Mouse (Mus musculus): ENCODE data around the gene Arhgef3.
A peak's percentile ranks its signal among the peaks of the same experiment; 100 is the strongest.

The Arhgef3 gene

DNA sequence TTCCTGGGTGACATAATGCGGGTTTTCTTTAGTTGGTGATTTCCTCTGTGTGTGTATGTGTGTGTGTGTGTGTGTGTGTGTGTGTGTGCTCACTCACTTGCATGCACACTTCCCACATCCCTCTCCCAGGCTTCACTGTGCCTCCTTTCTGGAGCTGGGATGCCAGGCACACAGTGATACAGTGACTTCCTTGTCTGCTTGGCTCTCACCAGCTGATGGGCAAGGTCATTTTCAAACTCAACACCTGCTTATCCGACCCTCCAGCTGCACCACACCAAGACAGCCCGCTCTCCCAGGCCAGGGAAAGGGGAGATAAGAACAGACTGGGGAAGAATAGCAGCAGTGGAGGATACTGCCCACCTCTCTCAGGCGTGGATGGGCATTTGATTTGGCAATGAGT lies 52.5 kb downstream of the Arhgef3 start:
- no peak for DNase-seq

DNA sequence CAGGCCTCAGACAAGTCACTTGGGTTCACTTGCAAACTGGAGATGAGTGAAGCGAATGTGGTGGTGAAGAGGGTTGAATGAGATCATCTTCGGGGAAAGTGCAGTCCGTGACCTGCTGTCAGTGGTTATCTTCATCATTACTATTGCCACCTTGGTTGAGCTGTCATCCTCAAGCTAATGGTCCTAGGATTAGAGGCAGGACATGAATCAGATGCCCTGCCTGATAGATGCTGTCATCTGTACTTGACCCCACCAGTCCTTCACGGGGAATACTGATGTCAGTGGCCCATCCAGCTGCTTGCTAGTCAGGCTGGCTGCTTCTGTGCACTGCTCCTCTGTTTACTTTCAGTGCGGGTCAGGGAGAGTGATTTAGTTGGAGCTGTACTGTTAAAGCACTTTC lies 53.7 kb downstream of the Arhgef3 start:
- no peak for DNase-seq

DNA sequence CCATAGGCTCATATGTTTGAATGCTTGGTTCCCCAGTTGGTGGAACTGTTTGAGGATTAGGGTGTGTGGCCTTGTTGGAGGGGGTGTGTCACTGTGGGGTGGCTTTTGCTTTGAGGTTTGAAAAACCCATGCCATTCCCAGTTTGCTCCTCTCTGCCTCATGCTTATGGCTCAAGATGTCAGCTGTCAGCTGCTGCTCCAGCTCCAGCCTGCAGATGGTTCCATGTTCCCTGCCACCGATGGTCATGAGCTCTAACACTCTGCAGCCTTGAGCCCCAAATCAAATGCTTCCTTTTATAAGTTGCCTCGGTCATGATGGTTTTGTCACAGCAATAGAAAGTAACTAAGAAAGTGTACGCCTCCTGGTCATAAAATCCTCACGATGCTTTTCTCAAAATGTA lies 54.6 kb downstream of the Arhgef3 start:
- DNase-seq: no peak

GRCm38 (mm10) chr14:27170421-27170820 lies 55.7 kb downstream of the Arhgef3 start:
- DNase-seq: no peak

GRCm38 (mm10) chr14:27171175-27171830 lies 56.6 kb downstream of the Arhgef3 start:
- peak in 1 of 2 experiments; percentile 72 for DNase-seq

DNA sequence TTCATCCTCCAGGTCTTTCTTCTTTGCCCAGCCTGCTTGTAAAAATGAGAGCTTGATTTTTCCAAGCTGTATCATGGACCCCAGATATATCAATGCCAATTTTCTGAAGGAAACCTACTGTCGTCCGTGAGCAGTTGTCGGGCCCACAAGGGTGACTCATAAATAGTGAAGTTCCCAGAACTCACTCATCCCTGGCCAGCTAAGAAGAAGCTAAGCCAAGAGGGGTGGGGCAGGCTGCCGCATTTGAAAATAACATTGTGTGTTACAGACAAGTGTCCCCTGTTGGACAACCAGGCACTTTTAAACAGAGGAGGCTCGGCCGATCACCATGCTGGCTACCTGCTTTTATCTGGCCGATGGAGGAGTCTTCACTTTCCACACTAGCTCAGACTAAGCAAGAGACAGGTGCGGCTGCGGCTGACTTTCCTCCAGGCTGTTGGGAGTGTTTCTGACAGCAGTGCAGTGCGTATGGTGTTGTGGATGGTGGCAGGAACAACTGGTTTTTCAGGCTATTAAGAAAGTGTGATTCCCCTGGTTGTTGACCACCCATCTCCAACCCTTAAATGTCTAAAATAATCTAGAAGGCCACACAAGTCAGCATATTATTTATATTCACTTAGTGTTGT lies 58.6 kb downstream of the Arhgef3 start:
- peak; percentile 56 to 65 for DNase-seq

DNA sequence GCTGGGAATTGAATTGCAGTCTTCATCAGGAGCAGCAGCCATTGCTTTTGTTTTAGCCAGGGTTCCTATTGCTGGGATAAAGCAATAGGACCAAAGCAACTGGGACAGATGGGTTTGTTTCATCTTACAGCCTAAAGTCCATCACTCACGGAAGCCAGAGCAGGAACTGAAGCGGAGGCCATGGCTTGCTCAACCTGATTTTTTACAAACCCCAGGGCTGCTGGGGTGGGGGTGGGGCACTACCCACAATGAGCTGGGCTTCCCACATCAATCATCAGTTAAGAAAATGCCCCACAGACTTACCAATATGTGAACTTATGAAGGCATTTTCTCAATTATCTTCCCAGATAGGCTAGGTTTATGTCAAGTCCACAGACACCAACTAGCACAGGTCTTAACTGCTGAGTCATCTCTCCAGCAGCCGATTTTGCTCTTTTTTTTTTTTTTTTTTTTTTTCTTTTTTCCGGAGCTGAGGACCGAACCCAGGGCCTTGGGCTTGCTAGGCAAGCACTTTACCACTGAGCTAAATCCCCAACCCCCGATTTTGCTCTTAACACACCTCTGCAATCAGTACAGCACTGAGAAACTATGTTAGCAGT lies 59.6 kb downstream of the Arhgef3 start:
- DNase-seq: no peak

- DNase-seq: peak; percentile 75 to 76
Observed at GRCm38 (mm10) chr14:27174831-27175301, 60.2 kb downstream of the Arhgef3 start.

DNA sequence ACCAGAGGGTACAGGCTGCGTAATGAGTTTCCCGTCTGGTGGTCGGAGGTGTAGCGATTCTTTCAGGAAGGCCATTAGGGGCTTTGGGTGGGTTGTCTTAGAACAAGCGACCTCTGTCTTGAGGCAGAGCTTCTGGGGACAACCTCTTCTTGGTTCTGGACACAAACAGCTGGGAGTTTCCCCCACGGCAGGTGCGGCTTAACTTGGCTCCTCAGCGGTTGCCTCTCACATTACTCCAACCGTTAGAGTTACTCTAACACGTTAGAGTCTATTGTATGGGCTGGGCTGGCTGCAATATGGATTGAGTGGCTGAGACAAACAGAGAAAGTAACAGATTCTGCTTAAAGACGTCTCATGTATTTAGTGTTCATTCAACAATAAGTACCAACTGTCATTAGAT lies 60.6 kb downstream of the Arhgef3 start:
- no peak for DNase-seq

DNA sequence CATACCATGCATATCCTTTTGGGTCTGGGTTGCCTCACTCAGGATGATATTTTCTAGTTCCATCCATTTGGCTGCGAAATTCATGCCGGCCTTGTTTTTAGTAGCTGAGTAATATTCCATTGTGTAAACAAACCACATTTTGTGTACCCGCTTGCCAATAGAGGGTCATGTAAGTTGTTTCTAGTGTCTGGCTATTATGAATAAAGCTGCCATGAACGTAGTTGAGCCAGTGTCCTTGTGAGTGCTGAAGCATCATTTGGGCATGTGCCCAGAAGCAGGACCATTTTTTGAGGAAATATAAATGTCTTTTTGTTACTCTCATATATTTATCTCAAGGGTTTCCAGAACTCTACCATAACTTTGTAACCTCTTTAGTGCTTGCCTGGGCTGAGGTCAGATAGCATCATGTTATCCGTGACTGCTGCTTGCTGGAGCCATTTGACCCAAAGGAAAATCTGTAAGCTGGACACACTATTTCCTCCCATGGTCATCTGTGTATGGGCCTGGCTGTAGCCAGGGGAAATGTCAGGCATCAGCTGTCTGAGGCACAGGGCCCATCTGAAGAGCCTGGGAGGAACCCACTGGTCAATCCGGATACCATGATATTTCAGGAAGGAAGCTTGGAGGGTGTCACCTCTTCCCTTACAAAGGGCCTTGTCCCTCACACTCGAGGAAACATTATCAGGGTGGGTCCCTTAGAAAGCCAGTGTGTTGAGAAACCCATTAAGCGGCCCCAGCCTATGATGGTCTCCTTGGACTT lies 63.3 kb downstream of the Arhgef3 start:
- peak in 1 of 2 experiments; percentile 75 for DNase-seq

- peak; percentile 87 to 91 for DNase-seq
Observed at GRCm38 (mm10) chr14:27178560-27178920, 63.8 kb downstream of the Arhgef3 start.

DNA sequence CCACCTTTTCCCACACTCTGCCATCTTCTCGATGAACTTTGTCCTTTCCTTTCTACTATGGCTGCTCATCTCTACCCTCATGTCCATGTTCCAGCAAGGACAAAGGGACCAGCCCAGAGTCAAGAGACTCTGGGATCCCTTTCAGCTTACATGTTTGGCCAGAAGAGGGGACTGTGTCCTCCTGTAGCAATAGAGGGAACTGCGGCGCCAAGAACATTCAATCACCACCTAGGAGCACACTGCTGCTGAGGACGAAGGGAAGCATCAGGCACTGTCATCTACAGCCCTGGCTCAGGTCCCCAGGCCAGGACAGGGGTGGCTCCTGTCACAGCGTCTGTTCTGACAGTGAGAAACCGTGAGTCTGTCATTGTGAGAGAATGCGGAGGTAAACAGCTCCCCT lies 65.1 kb downstream of the Arhgef3 start:
- no peak for DNase-seq

DNA sequence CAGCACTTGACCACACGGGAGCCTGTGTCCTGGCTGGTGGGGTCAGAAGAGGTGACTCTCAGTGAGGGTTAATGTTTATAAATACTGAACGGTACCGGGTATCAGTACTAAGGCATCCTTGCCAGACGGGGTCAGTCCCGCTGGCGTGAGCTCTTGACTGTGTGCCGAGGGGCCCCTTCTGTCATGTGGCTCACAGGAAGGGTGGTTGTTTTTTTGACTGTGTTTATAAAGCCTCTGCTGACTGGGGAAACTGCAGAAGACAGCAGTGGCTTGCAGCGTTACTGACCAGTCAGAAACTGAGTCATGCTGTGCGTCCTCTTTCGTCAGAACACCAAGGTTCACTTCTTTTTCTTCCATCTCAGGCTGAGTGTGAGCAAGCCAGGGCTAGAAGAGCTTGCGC lies 67.4 kb downstream of the Arhgef3 start:
- peak; percentile 78 to 92 for DNase-seq

GRCm38 (mm10) chr14:27182646-27183438 lies 68.1 kb downstream of the Arhgef3 start:
- no peak for DNase-seq

- peak; percentile 55 to 85 for DNase-seq
Observed at GRCm38 (mm10) chr14:27183501-27184230, 69.0 kb downstream of the Arhgef3 start.

DNA sequence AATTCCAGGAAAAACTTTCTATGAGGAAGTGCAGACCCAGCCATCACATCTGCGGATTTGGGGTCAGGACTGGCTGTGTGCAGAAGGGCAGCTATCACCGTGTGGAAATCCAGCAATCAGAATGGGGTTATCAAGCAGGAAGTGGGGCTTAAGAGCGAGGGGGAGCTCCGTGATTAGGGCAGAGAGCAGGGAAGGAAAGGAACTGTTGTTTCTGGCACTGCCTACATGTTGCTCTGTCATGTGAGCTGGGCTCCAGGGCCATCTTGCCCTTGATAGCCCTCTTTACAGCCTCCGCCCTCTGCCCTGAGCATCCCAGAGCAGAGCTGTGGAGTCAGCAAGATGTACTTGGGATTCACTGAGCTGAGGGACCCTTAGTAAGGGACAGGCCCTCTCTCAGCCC lies 71.2 kb downstream of the Arhgef3 start:
- peak in 1 of 2 experiments; percentile 58 for DNase-seq

- no peak for DNase-seq
Observed at GRCm38 (mm10) chr14:27186596-27186995, 71.9 kb downstream of the Arhgef3 start.

DNA sequence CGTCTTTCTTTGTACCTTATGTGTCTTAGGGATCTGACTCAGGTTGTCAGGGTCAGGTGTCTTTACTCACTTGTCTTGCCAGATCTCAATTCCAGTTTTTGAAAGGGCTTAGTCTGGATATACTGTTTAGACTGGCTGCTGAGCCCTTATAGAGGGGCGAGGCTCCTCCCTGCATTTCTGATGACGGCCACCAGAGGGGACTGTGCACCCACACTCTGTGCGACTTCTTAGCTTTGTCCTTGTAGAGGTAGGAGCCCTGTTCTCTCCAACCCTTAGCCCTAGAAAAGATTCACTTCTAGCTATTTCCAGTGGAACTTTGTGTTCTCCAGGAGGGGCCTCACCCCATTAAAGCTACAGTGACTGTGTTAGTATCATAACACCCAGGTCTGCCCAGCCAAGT lies 72.3 kb downstream of the Arhgef3 start:
- peak; percentile 79 to 84 for DNase-seq

DNA sequence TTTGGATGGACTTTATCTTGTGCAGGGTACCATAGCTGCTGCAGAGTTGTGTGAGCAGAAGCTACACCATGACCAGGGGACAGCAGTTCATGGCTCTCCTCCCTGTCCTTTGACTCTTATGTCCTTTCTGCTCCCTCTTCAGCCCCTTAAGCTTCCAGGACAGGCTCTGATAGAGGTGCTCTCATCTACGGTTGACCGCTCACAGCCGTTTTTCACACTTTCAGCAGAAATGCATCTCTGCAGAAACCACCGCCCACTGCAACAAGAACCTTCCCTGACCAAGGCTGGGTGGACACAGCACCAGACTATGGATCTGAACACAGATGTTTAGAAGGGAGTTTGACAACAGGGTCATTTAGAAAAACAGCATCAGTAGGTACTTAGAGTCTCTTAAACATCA lies 73.2 kb downstream of the Arhgef3 start:
- peak in 1 of 2 experiments; percentile 51 for DNase-seq

DNA sequence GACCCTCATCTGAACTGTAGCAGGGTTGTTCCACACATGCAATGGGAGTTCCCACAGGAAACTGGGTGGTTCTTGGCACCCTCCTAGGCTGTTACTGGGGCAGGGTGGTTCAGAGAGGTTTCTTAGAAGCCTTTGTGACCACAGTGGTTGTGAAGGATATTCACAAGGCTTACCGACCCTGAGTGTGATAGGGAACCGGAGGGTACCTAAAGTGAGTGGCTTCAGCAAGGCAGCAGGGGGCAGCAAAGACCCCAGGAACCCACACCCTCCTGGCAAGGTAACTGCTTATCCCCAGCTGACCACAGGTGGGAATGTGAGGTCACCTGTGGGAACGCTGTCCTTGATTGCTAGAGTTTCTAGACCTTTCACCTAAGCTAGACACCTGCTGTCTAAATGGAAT lies 77.8 kb downstream of the Arhgef3 start:
- peak; percentile 50 to 60 for DNase-seq

GRCm38 (mm10) chr14:27196980-27197379 lies 82.3 kb downstream of the Arhgef3 start:
- DNase-seq: peak; percentile 36 to 63

Data from kidney, postnatal 25 days (tissue).